Mouse (Mus musculus): Measurements from ENCODE around the gene Slc36a2.

DNA sequence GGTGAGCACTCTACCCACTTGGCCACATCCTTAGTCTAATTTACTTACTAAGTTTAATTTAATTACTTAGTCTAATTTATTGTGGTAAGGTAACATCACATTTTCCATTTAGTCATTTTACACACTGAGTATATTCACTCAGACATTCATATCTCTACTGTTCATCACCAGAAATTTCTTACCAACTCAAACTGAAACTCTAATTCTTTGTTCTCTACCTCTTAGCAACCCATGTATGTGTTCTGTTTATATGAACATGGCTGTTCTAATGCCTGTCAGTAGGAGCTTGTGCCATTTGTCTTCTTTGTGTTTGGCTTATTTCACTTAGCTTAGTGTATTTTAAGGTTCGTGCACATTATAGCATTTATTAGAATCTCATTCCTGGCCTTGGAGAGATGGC, 52.9 kb downstream of the Slc36a2 start:
- no peak for TF ChIP-seq CTCF (IDR thresholded peaks at IDR 0.05)
- no peak for TF ChIP-seq EP300 (IDR thresholded peaks at IDR 0.05)

Data from lung, postnatal 0 days (tissue).